Mouse (Mus musculus) heart, embryonic 10.5 days (tissue): ENCODE measurements at regions not wholly inside any gene's neighbourhood (a gene's known extent, or its start where the extent isn't known, plus 50 kb on each side); places are given as distances from the start of the nearest gene placed in this dataset.

Experiments
- DNase-seq: peaks from one replicate; pipeline ENCODE4 v3.0.0-alpha.2; 2017; ENCODE audit warnings: low spot score
- H3K27ac ChIP-seq: fragments of 300-500 bp; sonication (generic); 2 replicates; pipeline ENCODE4 v1.5.1; 2016; ENCODE audit warnings: mild to moderate bottlenecking
- H3K27me3 ChIP-seq: fragments of 300-500 bp; sonication (generic); 2 replicates; pipeline ENCODE4 v1.6.1; 2016; ENCODE audit warnings: mild to moderate bottlenecking; ENCODE audit not compliant: poor library complexity, insufficient read depth, severe bottlenecking
- H3K36me3 ChIP-seq: fragments of 300-500 bp; sonication (generic); 2 replicates; pipeline ENCODE4 v1.6.1; 2016; ENCODE audit warnings: mild to moderate bottlenecking, moderate library complexity
- H3K4me1 ChIP-seq: fragments of 300-500 bp; sonication (generic); 2 replicates; pipeline ENCODE4 v1.6.1; 2016; ENCODE audit warnings: mild to moderate bottlenecking
- H3K4me3 ChIP-seq: fragments of 300-500 bp; sonication (generic); 2 replicates; pipeline ENCODE4 v1.5.1; 2016; ENCODE audit warnings: mild to moderate bottlenecking, moderate library complexity
- H3K9me3 ChIP-seq: fragments of 300-500 bp; sonication (generic); 2 replicates; pipeline ENCODE4 v1.6.1; 2016; ENCODE audit warnings: mild to moderate bottlenecking, moderate library complexity
- WGBS: fragments of 180-500 bp; shearing (Covaris S2); methylation state at CpG from one replicate; pipeline ENCODE4 v1.1.7; 2016; 5-methylcytosine and 5-hydroxymethylcytosine counted together

DNA sequence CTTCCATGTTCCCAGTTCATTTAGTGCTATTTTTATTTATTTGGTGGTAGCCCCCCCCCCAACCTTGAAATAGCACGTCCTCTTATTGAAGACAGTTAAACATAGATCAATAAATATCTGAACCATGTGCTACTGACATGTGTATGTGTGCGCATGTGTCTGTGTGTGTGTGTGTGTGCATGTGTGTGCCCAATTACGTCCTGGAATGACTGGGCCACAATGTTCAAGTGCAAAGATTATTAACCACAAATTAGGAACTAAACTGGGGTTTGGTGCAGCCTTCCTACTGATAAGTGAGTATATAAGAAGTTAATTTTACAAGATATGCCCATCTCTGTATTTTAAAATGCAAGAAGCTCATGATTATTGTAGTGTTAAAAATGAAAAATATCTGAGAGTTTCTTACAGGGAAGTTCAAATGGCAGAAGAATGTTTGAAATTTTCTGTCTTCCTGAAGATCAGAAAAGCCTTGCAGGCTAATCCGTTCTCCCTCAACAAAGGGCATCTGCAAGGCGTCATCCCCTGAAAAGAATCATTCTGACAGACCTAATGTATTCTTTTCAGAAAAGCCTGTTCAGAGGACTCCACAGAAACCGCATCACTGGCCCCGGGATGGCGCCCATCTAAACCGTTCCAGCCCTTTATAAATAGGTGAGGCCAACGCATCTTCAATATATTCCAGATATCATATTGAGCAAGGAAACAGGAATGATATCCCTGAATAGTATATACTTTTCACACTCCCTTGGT is 170.8 kb downstream of the Sox4 start:
- no peak overlapping the region for H3K4me3 ChIP-seq
- H3K4me1 ChIP-seq = peaks cover 12% of the 10 kb centered on the region
- H3K36me3 ChIP-seq = no peaks in the 10 kb centered on the region
- no peak for DNase-seq
- 0 out of 2 replicates have a peak overlapping the region, but pooled peaks have one; percentile 54 for H3K27ac ChIP-seq
- H3K9me3 ChIP-seq = no peaks in the 10 kb centered on the region
- WGBS = 52% methylated on average over 10 of the region's 10 CpGs
- no peaks in the 10 kb centered on the region for H3K27me3 ChIP-seq

DNA sequence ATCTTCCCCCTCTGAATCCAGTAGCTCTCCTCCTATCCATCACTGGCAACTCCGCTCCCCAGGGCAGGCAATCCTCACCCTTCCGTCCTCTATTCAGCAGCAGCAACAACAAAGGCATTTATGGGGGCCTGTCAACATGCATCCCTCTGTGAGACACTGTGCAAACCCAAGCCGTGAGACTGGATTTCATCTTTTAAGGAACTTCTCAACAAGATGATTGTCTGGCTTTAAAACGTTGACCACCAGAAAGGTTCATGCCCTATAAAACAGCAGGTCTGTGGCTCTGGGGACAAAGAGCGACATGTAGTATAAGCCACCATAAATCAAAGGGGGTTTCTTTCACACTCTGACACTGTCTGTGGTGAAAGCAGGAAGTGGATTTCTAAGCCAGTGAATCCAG is 171.4 kb downstream of the Sox4 start:
- Histone ChIP-seq H3K4me1 (peaks cover 12% of the 10 kb centered on the region), H3K4me3 (no peak overlapping the region), H3K27me3 (no peaks in the 10 kb centered on the region), H3K27ac (peak overlapping the region; percentile 54), H3K36me3 (no peaks in the 10 kb centered on the region), H3K9me3 (no peaks in the 10 kb centered on the region)
- WGBS = 20% methylated on average over 5 of the region's 5 CpGs
- no peak for DNase-seq

DNA sequence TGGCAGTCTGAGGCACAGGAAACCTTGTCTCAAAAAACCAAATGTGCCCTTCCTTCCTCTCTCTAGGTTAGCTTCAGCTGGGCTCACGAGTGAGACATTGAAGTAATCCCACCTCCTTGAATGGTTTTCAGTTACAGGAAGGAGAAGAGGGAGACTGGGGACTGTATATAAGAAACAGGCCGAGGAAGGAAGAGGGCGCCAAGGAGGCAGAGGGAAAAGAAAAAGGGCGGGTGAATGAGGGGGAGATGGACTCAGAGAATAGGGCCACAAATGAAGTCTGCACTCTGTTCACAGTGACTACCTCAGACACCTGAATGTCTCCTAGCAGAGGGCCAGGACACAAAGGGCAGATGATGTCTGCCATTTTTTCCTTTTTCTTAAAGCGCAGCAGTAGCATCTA is 171.9 kb downstream of the Sox4 start:
- DNase-seq = no peak
- no peak overlapping the region for H3K4me3 ChIP-seq
- peak overlapping the region; percentile 54 for H3K27ac ChIP-seq
- H3K36me3 ChIP-seq = no peaks in the 10 kb centered on the region
- no peaks in the 10 kb centered on the region for H3K9me3 ChIP-seq
- 35% methylated on average over 5 of the region's 5 CpGs for WGBS
- peaks cover 12% of the 10 kb centered on the region for H3K4me1 ChIP-seq
- no peaks in the 10 kb centered on the region for H3K27me3 ChIP-seq

DNA sequence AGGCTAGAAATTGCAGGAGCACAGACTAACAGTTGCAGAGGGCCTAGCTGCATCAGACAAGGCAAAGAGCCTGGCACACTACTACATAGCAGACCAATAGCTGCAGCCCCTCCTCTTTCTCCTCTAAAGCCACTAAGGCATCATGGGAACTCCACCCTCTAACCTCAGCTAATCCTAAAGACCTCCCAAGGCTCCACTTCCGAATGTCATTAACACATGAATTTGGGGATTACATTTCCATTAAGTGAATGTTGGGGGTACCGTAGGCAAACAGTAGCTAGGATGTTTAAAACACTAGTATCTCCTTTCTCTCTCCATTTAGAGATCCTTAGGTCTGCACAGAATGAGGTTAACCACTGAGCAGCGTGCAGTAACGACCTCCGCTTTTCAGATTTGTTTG is 173.1 kb downstream of the Sox4 start:
- Histone ChIP-seq H3K4me3 (no peak overlapping the region), H3K27ac (no peak overlapping the region), H3K4me1 (peaks cover 14% of the 10 kb centered on the region), H3K36me3 (no peaks in the 10 kb centered on the region), H3K27me3 (no peaks in the 10 kb centered on the region), H3K9me3 (no peaks in the 10 kb centered on the region)
- no peak for DNase-seq
- WGBS = 58% methylated on average over 5 of the region's 5 CpGs

DNA sequence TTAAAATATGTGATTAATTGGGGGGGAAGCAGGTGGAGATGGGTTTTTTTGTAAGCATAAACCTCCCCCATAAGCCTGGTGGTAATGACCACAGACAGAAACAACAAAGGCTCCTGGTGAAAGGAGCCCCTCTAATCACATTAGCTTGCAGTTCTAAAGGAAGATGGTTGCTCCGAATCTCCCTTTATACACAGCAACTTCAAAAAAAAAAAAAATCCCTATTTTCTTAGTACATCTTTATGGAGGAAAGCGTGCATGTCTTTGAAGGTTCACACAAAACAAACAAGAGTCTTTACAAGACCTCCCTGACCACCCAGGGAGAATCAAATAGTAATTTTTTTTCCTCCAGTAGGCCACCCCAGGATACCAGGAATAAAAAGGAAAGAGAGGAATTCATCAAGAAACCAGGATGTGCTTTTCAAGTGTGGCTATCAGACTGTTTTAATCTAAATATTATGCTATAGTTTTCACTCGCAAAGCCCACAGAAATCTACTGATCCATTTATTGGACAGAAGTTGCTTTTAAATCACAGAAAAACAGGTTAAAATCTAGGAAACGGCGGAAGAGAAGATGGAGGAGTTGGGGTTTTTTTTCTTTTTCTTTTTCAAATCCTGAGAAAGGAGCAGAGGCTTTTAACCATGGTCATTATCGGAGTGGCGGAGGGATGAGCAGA is 178.2 kb downstream of the Sox4 start:
- 76% methylated on average over 7 of the region's 7 CpGs for WGBS
- DNase-seq = no peak
- Histone ChIP-seq H3K27ac (no peak overlapping the region), H3K27me3 (no peaks in the 10 kb centered on the region), H3K4me3 (no peak overlapping the region), H3K4me1 (peaks cover 15% of the 10 kb centered on the region), H3K36me3 (no peaks in the 10 kb centered on the region), H3K9me3 (no peaks in the 10 kb centered on the region)

DNA sequence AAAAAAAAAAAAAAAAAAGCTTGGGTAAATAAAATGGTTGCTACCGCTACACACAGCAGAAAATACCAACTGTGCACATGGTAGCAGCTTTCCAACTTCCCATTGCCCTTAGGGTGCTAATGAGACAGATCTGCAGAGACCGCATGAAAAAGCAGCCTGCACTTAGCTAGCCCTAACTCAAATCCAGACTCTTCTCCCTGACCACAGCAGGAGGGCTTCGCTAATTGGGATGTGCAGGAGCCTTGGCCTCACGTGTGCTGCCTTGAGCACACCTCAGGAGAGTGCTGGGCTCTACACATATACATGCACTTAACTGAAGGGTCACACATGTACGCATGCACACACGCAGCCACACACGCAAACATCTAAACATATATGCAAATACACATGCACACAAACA is 178.9 kb downstream of the Sox4 start:
- no peak for DNase-seq
- no peaks in the 10 kb centered on the region for H3K9me3 ChIP-seq
- H3K27ac ChIP-seq = no peak overlapping the region
- H3K4me1 ChIP-seq = peaks cover 20% of the 10 kb centered on the region
- H3K27me3 ChIP-seq = no peaks in the 10 kb centered on the region
- no peak overlapping the region for H3K4me3 ChIP-seq
- no peaks in the 10 kb centered on the region for H3K36me3 ChIP-seq
- WGBS = 74% methylated on average over 7 of the region's 7 CpGs

DNA sequence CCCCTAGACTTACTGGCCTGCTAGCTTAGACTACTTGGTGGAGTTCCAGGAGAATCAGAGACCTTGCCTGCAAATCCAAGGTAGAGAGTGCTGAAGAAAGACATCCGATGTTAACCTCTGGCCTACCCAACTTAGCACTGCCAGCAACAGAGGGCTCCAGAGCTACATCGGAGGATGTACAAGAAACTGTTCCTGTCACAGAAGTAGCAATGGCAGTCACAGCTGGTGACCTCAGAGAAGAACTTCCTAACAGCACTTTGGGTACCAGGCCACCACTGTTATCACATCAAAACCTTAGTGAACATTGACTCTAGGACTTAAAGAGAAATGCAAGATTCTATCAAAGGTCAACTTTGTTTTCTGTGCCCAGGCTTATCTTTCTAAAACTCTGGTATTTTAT is 180.0 kb downstream of the Sox4 start:
- 77% methylated on average over 2 of the region's 2 CpGs for WGBS
- no peaks in the 10 kb centered on the region for H3K36me3 ChIP-seq
- H3K27ac ChIP-seq = no peak overlapping the region

DNA sequence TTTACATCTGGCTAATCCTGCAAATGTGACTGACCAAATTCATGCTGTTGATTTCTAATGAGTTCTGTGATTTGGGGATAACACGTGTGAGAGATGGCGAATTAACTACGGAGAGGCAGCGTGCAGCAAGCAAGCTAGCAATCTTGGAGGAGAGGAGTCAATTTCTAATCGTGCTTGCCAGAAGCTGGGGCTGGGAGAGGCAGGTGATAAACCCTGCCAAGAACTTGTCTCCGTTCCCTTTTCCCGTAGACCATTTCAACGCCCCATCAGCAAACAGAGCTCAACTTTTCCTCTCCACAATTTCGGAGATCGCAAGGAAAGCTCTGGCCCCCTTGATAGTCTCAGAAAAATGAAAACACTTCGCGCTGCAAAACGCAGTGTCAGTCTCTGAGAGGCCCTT is 183.0 kb downstream of the Sox4 start:
- Histone ChIP-seq H3K27me3 (no peaks in the 10 kb centered on the region), H3K36me3 (no peaks in the 10 kb centered on the region), H3K27ac (peak overlapping the region; percentile 73), H3K4me1 (peaks cover 34% of the 10 kb centered on the region), H3K9me3 (no peaks in the 10 kb centered on the region), H3K4me3 (no peak overlapping the region)
- no peak for DNase-seq
- 14% methylated on average over 13 of the region's 13 CpGs for WGBS

More for the DNA sequence above, 180.0 kb downstream of the Sox4 start:
- Histone ChIP-seq H3K9me3 (no peaks in the 10 kb centered on the region), H3K27me3 (no peaks in the 10 kb centered on the region), H3K4me1 (peaks cover 29% of the 10 kb centered on the region), H3K4me3 (no peak overlapping the region)
- no peak for DNase-seq

DNA sequence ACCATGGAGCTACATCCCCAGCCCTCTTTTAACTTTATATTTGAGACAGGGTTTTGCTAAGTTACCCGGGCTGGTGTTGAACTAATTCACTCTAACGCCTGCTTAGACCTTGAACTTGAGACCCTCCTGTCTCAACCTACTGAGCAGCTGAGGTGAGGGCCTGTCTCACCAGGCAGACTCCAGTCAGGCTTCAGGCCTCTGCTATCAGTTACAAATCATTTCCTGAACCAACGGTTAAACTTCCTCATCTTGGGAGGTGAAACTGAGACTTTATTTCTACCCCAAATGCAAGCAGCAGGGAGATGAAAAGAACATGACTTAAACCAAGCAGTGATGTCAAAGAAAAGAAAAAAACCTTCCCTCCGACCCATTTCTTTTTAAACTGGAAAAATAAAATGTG is 183.5 kb downstream of the Sox4 start:
- 50% methylated on average over 4 of the region's 4 CpGs for WGBS
- Histone ChIP-seq H3K4me1 (peaks cover 34% of the 10 kb centered on the region), H3K9me3 (no peaks in the 10 kb centered on the region), H3K4me3 (no peak overlapping the region), H3K27me3 (no peaks in the 10 kb centered on the region), H3K27ac (no peak overlapping the region; the same call in 1 of the 2 replicates), H3K36me3 (no peaks in the 10 kb centered on the region)
- DNase-seq = no peak

DNA sequence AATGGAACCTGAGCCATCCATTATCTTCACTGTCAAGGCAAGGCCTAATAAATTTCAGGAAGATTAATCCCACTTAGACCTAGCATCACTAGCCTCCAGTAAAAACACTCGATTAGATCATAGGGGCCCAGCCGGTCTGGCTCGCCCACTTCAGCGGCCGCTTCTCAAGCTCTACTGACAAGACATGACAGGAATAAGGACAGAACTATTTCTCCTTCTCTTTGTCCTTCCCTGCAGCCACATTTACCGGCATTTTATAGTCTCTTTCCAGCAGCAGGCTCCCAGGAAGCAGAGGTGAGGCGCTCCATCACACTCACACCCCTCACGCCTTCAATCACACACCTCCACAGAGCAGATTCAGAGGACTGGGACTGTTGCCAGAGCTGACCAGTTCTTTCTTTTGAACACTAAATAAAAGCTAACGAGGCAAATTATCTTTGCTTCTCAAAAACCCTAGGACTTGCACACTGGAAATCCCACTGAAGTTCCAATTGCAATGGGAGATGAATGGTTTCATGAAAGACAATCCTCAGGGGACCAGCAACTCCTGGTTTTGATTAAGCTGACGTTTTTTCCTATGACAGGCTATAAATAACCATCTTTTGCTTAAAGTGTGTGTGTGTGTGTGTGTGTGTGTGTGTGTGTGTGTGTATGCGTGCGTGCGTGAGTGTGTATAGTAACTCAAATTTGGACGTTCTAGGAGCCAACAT is 184.6 kb downstream of the Sox4 start:
- Histone ChIP-seq H3K27me3 (no peaks in the 10 kb centered on the region), H3K9me3 (no peaks in the 10 kb centered on the region), H3K4me1 (peaks cover 34% of the 10 kb centered on the region), H3K4me3 (no peak overlapping the region), H3K27ac (peak overlapping the region; percentile 67; the same call in 1 of the 2 replicates), H3K36me3 (no peaks in the 10 kb centered on the region)
- no peak for DNase-seq
- 47% methylated on average over 14 of the region's 14 CpGs for WGBS

DNA sequence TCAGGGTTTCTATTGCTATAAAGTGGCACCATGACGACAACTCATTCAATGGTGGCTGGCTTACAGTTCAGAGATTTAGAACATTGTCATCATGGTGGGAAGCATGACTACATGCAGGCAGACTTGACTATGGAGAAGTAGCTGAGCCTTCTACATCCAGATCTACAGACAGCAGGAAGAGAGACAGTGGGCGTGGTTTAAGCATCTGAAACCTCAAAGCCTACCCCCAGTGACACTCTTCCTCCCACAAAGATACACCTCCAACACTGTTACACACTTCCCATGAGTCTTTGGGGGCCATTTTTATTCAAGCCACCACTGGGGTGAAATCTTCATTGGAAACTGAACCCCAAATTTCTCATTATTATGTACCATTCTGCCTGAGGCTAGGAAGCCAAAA is 191.0 kb downstream of the Sox4 start:
- Histone ChIP-seq H3K4me1 (peaks cover 20% of the 10 kb centered on the region), H3K4me3 (no peak overlapping the region), H3K27ac (no peak overlapping the region), H3K36me3 (no peaks in the 10 kb centered on the region), H3K27me3 (no peaks in the 10 kb centered on the region), H3K9me3 (no peaks in the 10 kb centered on the region)
- whole genome bisulfite sequencing = 88% methylated on average over 2 of the region's 2 CpGs
- no peak for DNase-seq

DNA sequence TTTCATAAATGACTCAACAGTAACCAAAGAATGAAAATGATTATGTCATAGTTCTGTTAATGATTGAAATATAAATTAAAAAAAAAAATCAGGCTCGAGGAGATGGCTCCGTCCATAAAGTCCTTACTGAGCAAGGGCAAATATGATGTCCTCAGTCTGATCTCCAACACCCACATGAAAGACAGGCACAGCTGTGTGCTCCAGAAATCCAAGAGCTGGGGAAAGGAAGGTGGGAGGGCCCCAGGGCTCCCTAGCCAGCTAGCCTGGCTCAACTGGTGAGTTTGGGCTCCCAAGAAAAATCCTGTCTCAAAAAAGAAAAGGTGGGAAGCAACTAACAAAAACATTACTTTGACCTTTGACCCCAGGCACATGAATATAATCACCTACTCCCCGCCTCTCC is 194.5 kb downstream of the Sox4 start:
- WGBS = 62% methylated on average over 3 of the region's 3 CpGs
- Histone ChIP-seq H3K27ac (peak overlapping the region; percentile 88), H3K4me1 (peaks cover 37% of the 10 kb centered on the region), H3K4me3 (no peak overlapping the region), H3K9me3 (no peaks in the 10 kb centered on the region), H3K27me3 (no peaks in the 10 kb centered on the region), H3K36me3 (no peaks in the 10 kb centered on the region)
- DNase-seq = no peak

DNA sequence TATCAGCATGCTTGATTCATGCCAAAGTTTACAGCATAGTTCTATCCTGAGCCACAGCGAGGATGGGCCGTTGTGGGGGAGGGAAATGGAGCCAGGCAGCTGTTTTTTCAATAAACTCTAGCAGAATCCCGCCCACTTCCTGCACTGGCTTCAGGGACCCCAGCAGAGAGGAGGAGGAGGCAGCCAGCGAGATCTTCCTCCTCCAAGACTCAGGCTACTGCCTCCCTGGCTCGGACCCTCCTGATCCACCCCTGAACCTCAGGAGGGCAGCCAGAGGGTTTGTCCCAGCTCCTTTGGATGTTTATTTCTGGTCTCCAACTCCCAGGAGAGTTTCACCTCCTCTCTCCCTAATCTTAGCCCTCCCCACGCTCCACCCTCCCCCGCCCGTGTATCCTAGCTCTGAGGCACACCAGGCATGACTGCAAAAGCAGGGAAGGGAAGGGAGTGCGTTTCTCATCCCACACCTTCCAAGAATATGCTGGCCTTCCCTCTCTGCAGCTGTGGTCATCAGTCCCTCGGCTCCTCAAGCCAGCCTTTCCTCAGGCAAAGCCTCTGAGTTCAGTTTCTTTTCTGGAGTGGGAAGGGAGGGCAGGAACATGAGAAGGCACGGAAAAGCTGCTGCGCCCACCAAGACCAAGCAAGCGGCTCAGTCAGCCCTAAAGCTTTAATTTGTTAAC is 195.5 kb downstream of the Sox4 start:
- Histone ChIP-seq H3K9me3 (no peaks in the 10 kb centered on the region), H3K4me1 (peaks cover 39% of the 10 kb centered on the region), H3K27ac (peak overlapping the region; percentile 88), H3K27me3 (no peaks in the 10 kb centered on the region), H3K4me3 (peak overlapping the region; percentile 49), H3K36me3 (no peaks in the 10 kb centered on the region)
- peak; percentile 83 for DNase-seq
- 3% methylated on average over 13 of the region's 13 CpGs for WGBS
